Mouse (Mus musculus) ES-E14 (cell line): ENCODE measurements around the gene Ptafr.

Source experiments
- CHD2 ChIP-seq: IDR thresholded peaks from 2 replicates; pipeline ENCODE4 v1.6.1; 2014; ENCODE audit warnings: mild to moderate bottlenecking, low read depth, low read length, inconsistent platforms
- HCFC1 ChIP-seq: IDR thresholded peaks from 2 replicates; pipeline ENCODE4 v1.6.1; 2012; ENCODE audit warnings: low read length, inconsistent platforms, borderline replicate concordance; ENCODE audit not compliant: insufficient read depth
- MAFK ChIP-seq: IDR thresholded peaks from 2 replicates; pipeline ENCODE4 v1.6.1; 2014; ENCODE audit warnings: mild to moderate bottlenecking, low read depth, low read length, inconsistent platforms; ENCODE audit not compliant: insufficient read depth
- ZC3H11A ChIP-seq: IDR thresholded peaks from 2 replicates; pipeline ENCODE4 v1.6.1; 2012; ENCODE audit warnings: low read depth, mild to moderate bottlenecking, inconsistent platforms, low read length, borderline replicate concordance

GRCm38 (mm10) chr4:132541413-132541812 lies 22.5 kb upstream of the Ptafr start:
- TF ChIP-seq HCFC1 (no peak), ZC3H11A (no peak), MAFK (no peak), CHD2 (no peak)
